Mouse (Mus musculus): Measurements from ENCODE around the gene Inpp5d. TPM values are rescaled to one million over a fixed set of nuclear protein-coding genes. Genes with fewer than 3 reads are reported as not detected.

Gene Inpp5d
- polyA plus RNA-seq, 1 experiment = 204 TPM

- 86% methylated on average over 2 of the region's 2 CpGs for WGBS
- no peak for TF ChIP-seq CTCF (IDR thresholded peaks at IDR 0.05; ENCODE audit: extremely low read depth, insufficient read depth, insufficient read length, insufficient replicate concordance)
- no peak for TF ChIP-seq POLR2A (IDR thresholded peaks at IDR 0.05; ENCODE audit: low read depth, low read length)
- no peak for DNase-seq (ENCODE audit: low read depth in 1 of 2, low spot score in 2 of 2)
- Histone ChIP-seq H3K27me3 (ENCODE audit: control insufficient read depth, insufficient read depth, low read length) (no peaks in the 10 kb centered on the region), H3K27ac (ENCODE audit: insufficient read depth, low read length) (no peak overlapping the region), H3K36me3 (ENCODE audit: control insufficient read depth, insufficient read depth, low read length) (no peaks in the 10 kb centered on the region), H3K4me1 (ENCODE audit: control insufficient read depth, insufficient read depth, insufficient read length) (no peaks in the 10 kb centered on the region), H3K4me3 (ENCODE audit: extremely low read depth, insufficient read depth, insufficient read length) (no peak overlapping the region)
These were observed 109.0 kb downstream of the Inpp5d start for GRCm38 (mm10) chr1:87729070-87729469.

GRCm38 (mm10) chr1:87729850-87730249, 109.7 kb downstream of the Inpp5d start:
- H3K4me1 ChIP-seq (ENCODE audit: control insufficient read depth, insufficient read depth, insufficient read length) = no peaks in the 10 kb centered on the region
- no peaks in the 10 kb centered on the region for H3K36me3 ChIP-seq (ENCODE audit: control insufficient read depth, insufficient read depth, low read length)
- H3K27me3 ChIP-seq (ENCODE audit: control insufficient read depth, insufficient read depth, low read length) = no peaks in the 10 kb centered on the region
- no peak overlapping the region for H3K27ac ChIP-seq (ENCODE audit: insufficient read depth, low read length)
- H3K4me3 ChIP-seq (ENCODE audit: extremely low read depth, insufficient read depth, insufficient read length) = no peak overlapping the region
- TF ChIP-seq POLR2A (IDR thresholded peaks at IDR 0.05; ENCODE audit: low read depth, low read length) = no peak
- TF ChIP-seq CTCF (IDR thresholded peaks at IDR 0.05; ENCODE audit: extremely low read depth, insufficient read depth, insufficient read length, insufficient replicate concordance) = no peak
- 93% methylated on average over 6 of the region's 6 CpGs for WGBS
- DNase-seq (ENCODE audit: low read depth in 1 of 2, low spot score in 2 of 2) = no peak

DNA sequence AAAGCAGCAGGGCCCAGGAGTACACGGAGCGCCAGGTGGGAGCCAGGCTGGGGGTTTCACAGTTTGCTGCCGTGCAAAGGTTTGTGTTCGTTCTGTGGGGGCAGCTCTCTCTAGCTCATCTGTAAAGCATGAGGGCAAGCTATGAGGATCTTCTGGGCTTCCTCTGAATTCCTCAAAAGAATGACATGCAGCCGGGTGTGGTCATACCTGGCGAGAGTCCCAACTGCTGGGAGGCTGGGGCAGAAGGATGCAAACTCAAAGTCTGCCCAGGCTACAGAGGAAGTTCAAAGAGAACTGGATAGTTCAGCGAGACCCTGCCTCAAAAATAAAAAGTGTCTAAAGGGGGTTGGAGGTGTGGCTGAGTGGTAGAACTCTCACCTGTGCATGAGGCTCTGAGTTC, 110.2 kb downstream of the Inpp5d start:
- DNase-seq (ENCODE audit: low read depth in 1 of 2, low spot score in 2 of 2) = no peak
- Histone ChIP-seq H3K36me3 (ENCODE audit: control insufficient read depth, insufficient read depth, low read length) (no peaks in the 10 kb centered on the region), H3K4me1 (ENCODE audit: control insufficient read depth, insufficient read depth, insufficient read length) (no peaks in the 10 kb centered on the region), H3K27ac (ENCODE audit: insufficient read depth, low read length) (no peak overlapping the region), H3K27me3 (ENCODE audit: control insufficient read depth, insufficient read depth, low read length) (no peaks in the 10 kb centered on the region), H3K4me3 (ENCODE audit: extremely low read depth, insufficient read depth, insufficient read length) (no peak overlapping the region)
- whole genome bisulfite sequencing = 80% methylated on average over 7 of the region's 7 CpGs
- TF ChIP-seq CTCF (IDR thresholded peaks at IDR 0.05; ENCODE audit: extremely low read depth, insufficient read depth, insufficient read length, insufficient replicate concordance) (no peak), POLR2A (IDR thresholded peaks at IDR 0.05; ENCODE audit: low read depth, low read length) (no peak)

- H3K27ac ChIP-seq (ENCODE audit: insufficient read depth, low read length) = no peak overlapping the region
- no peaks in the 10 kb centered on the region for H3K4me1 ChIP-seq (ENCODE audit: control insufficient read depth, insufficient read depth, insufficient read length)
- no peaks in the 10 kb centered on the region for H3K36me3 ChIP-seq (ENCODE audit: control insufficient read depth, insufficient read depth, low read length)
- WGBS = 87% methylated on average over 5 of the region's 5 CpGs
- H3K27me3 ChIP-seq (ENCODE audit: control insufficient read depth, insufficient read depth, low read length) = no peaks in the 10 kb centered on the region
- TF ChIP-seq POLR2A (IDR thresholded peaks at IDR 0.05; ENCODE audit: low read depth, low read length) = no peak
- no peak for DNase-seq (ENCODE audit: low read depth in 1 of 2, low spot score in 2 of 2)
- no peak overlapping the region for H3K4me3 ChIP-seq (ENCODE audit: extremely low read depth, insufficient read depth, insufficient read length)
These were observed 113.1 kb downstream of the Inpp5d start for GRCm38 (mm10) chr1:87733212-87733611.

- H3K27me3 ChIP-seq (ENCODE audit: control insufficient read depth, insufficient read depth, low read length) = no peaks in the 10 kb centered on the region
- no peaks in the 10 kb centered on the region for H3K4me1 ChIP-seq (ENCODE audit: control insufficient read depth, insufficient read depth, insufficient read length)
- H3K4me3 ChIP-seq (ENCODE audit: extremely low read depth, insufficient read depth, insufficient read length) = no peak overlapping the region
- WGBS = 80% methylated on average over 3 of the region's 3 CpGs
- no peak overlapping the region for H3K27ac ChIP-seq (ENCODE audit: insufficient read depth, low read length)
- TF ChIP-seq CTCF (IDR thresholded peaks at IDR 0.05; ENCODE audit: extremely low read depth, insufficient read depth, insufficient read length, insufficient replicate concordance) = no peak
- TF ChIP-seq POLR2A (IDR thresholded peaks at IDR 0.05; ENCODE audit: low read depth, low read length) = no peak
- no peak for DNase-seq (ENCODE audit: low read depth in 1 of 2, low spot score in 2 of 2)
- no peaks in the 10 kb centered on the region for H3K36me3 ChIP-seq (ENCODE audit: control insufficient read depth, insufficient read depth, low read length)
These were observed 114.0 kb downstream of the Inpp5d start for GRCm38 (mm10) chr1:87734153-87734552.

DNA sequence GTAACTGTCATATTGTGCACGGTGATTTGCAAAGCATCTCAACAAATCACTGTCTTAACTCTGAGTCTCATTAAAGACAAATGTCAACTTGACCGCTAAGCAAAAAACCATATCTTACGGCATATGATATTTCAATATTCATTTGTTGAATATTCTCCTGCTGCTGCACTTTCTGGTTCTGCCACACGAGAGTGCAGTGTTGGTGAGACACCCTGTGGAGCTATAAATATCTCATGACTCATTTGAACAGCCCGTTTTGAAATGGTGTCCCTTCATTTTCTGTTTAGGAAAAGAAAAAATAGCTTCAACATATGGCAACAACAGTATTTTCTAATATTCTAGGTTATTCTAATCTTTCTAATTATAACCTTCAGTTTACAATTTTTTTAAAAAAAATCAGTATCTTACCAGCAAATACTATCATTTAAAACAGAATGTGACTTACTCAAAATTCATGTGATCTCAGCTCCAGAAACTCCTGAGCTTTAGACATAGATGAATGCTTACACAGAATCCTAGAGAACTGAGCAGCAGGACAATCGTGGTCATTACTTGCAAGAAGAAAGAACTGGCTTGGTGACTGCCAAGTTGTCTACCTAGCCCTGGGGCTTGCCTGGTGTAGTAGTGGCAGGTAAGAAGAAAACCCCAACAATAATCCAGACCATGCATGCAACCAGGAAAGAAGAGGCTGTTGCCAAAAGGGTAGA, 120.6 kb downstream of the Inpp5d start:
- H3K4me3 ChIP-seq (ENCODE audit: extremely low read depth, insufficient read depth, insufficient read length) = no peak overlapping the region
- no peak for TF ChIP-seq POLR2A (IDR thresholded peaks at IDR 0.05; ENCODE audit: low read depth, low read length)
- TF ChIP-seq CTCF (IDR thresholded peaks at IDR 0.05; ENCODE audit: extremely low read depth, insufficient read depth, insufficient read length, insufficient replicate concordance) = no peak
- H3K27ac ChIP-seq (ENCODE audit: insufficient read depth, low read length) = no peak overlapping the region
- no peaks in the 10 kb centered on the region for H3K4me1 ChIP-seq (ENCODE audit: control insufficient read depth, insufficient read depth, insufficient read length)
- H3K27me3 ChIP-seq (ENCODE audit: control insufficient read depth, insufficient read depth, low read length) = no peaks in the 10 kb centered on the region
- no peaks in the 10 kb centered on the region for H3K36me3 ChIP-seq (ENCODE audit: control insufficient read depth, insufficient read depth, low read length)
- 52% methylated on average over 6 of the region's 6 CpGs for WGBS
- no peak for DNase-seq (ENCODE audit: low read depth in 1 of 2, low spot score in 2 of 2)

- no peak for DNase-seq (ENCODE audit: low read depth in 1 of 2, low spot score in 2 of 2)
- H3K27ac ChIP-seq (ENCODE audit: insufficient read depth, low read length) = no peak overlapping the region
- no peaks in the 10 kb centered on the region for H3K27me3 ChIP-seq (ENCODE audit: control insufficient read depth, insufficient read depth, low read length)
- no peak for TF ChIP-seq POLR2A (IDR thresholded peaks at IDR 0.05; ENCODE audit: low read depth, low read length)
- no peak for TF ChIP-seq CTCF (IDR thresholded peaks at IDR 0.05; ENCODE audit: extremely low read depth, insufficient read depth, insufficient read length, insufficient replicate concordance)
- H3K4me1 ChIP-seq (ENCODE audit: control insufficient read depth, insufficient read depth, insufficient read length) = no peaks in the 10 kb centered on the region
- H3K36me3 ChIP-seq (ENCODE audit: control insufficient read depth, insufficient read depth, low read length) = no peaks in the 10 kb centered on the region
- no peak overlapping the region for H3K4me3 ChIP-seq (ENCODE audit: extremely low read depth, insufficient read depth, insufficient read length)
These were observed 129.4 kb downstream of the Inpp5d start for GRCm38 (mm10) chr1:87749360-87749973.
